Mouse (Mus musculus) brain, embryonic 18.5 days (tissue): ENCODE data around the gene Gm3139.
"Not testable (repeated sequence)": the region's sequence is repeated elsewhere in the genome, so short reads cannot be mapped to it uniquely, and the experiment has no call there.

ENCODE experiments used
- DNase-seq: peaks from one replicate; pipeline ENCODE4 v3.0.0-alpha.2; 2012; ENCODE audit warnings: low read depth, low spot score

The Gm3139 gene

DNA sequence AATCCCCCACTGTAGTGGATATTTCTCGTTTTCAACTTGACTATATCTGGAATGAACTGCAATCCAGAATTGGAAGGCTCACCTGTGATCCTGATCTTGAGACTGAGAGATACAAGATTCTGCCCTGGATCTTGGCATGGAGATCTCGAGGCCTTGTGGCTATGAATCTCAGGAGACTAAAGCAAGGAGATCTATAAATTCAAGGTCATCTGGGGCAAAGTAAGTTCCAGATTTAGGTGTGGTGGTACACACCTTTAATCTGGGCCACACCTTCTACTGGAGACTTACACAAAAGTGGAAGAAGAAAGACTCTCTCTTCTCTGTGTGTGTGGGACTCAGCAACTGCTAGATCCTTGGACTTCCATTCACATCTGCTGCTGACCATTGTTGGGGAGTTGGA, at the start of gene Gm3139:
TSS of gene Gm3139 (plus strand) at position 301 of the 400 bp plus-strand sequence.
- not testable (repeated sequence) for DNase-seq
